Mouse (Mus musculus): ENCODE results near the gene Ctcfl.

DNA sequence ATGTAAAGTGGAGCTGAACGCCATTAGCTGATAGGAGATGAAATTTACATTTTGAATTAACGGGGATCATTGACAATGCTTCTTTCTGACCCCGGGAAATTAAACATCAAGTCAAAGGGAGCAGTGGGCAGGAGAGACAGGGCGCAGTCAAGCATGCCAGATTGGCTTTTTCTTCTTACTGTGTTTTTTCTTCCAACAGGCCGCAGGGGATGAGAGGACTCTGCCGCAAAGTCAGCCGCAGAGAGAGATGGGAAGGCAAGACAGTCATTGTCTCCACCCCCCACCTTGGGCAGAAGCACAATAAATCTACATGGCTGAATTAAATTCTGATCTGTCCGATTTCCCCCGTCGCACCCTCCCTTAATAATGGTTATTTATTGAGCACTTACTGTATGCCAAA, 46.0 kb upstream of the Ctcfl start:
- TF ChIP-seq CTCF (IDR thresholded peaks at IDR 0.05; ENCODE audit: low read depth) = no peak
- no peak for TF ChIP-seq EP300 (IDR thresholded peaks at IDR 0.05; ENCODE audit: low read depth)

Data from liver, postnatal 0 days (tissue).